Mouse (Mus musculus) midbrain, embryonic 16.5 days (tissue): ENCODE results near the gene Fam24a. TPM values are rescaled to one million over a fixed set of nuclear protein-coding genes. Genes with fewer than 3 reads are reported as not detected.

Source experiments
- ATAC-seq: fragments of 200-750 bp; cut with Nextera tagmentation; 2 replicates; pipeline ENCODE4 v1.8.0; 2017; ENCODE audit warnings: moderate TSS enrichment
- H3K27ac ChIP-seq: fragments of 300-500 bp; sonication (generic); 2 replicates; pipeline ENCODE4 v1.5.1; 2014; ENCODE audit warnings: mild to moderate bottlenecking, low read length, mixed read lengths
- H3K27me3 ChIP-seq: fragments of 300-500 bp; sonication (generic); 2 replicates; pipeline ENCODE4 v1.6.1; 2014; ENCODE audit warnings: low read depth, low read length, mixed read lengths; ENCODE audit not compliant: control insufficient read depth, insufficient read depth
- H3K36me3 ChIP-seq: fragments of 300-500 bp; sonication (generic); 2 replicates; pipeline ENCODE4 v1.6.1; 2014; ENCODE audit warnings: mild to moderate bottlenecking, low read length, moderate library complexity, mixed read lengths; ENCODE audit not compliant: control insufficient read depth, insufficient read depth
- H3K4me1 ChIP-seq: fragments of 300-500 bp; sonication (generic); 2 replicates; pipeline ENCODE4 v1.6.1; 2014; ENCODE audit warnings: mild to moderate bottlenecking, low read length, mixed read lengths; ENCODE audit not compliant: control insufficient read depth, insufficient read depth
- H3K4me2 ChIP-seq: fragments of 300-500 bp; sonication (generic); 2 replicates; pipeline ENCODE4 v1.6.1; 2014; ENCODE audit warnings: mild to moderate bottlenecking, low read length, mixed read lengths
- H3K4me3 ChIP-seq: fragments of 300-500 bp; sonication (generic); 2 replicates; pipeline ENCODE4 v1.5.1; 2014; ENCODE audit warnings: low read depth, mild to moderate bottlenecking, low read length, moderate library complexity, mixed read lengths
- H3K9ac ChIP-seq: fragments of 300-500 bp; sonication (generic); 2 replicates; pipeline ENCODE4 v1.6.1; 2014; ENCODE audit warnings: low read depth, low read length, mixed read lengths
- H3K9me3 ChIP-seq: fragments of 300-500 bp; sonication (generic); replicated peaks from 2 replicates; pipeline ENCODE4 v1.6.1; 2014; ENCODE audit warnings: mild to moderate bottlenecking, low read length, mixed read lengths; ENCODE audit not compliant: control insufficient read depth, poor library complexity, severe bottlenecking
- WGBS: fragments of 180-500 bp; shearing (Covaris S2); extraction: QIAGEN DNeasy Blood & Tissue Kit; methylation state at CpG from one replicate; pipeline ENCODE4 v1.1.7; 2014; 5-methylcytosine and 5-hydroxymethylcytosine counted together
- polyA plus RNA-seq: library from polyadenylated mRNA; unstranded; fragments of >200 nt; fragmentation: Nextera tagmentation; extraction: Ambion mirVana; gene quantifications from 2 replicates; pipeline ENCODE4 v1.2.1, GENCODE M21; 2015

Fam24a gene
- polyA plus RNA-seq, 1 experiment from 2014 or later = not detected

GRCm38 (mm10) chr7:131370648-131371469, 37.2 kb downstream of the Fam24a start, which contains the start of gene Pstk:
TSS of gene Pstk (plus strand) at chr7:131371141.
- 5% methylated on average over 47 of the region's 47 CpGs for WGBS
- H3K27me3 ChIP-seq = no peaks in the 10 kb centered on the region; the same call in 1 of the 2 replicates

DNA sequence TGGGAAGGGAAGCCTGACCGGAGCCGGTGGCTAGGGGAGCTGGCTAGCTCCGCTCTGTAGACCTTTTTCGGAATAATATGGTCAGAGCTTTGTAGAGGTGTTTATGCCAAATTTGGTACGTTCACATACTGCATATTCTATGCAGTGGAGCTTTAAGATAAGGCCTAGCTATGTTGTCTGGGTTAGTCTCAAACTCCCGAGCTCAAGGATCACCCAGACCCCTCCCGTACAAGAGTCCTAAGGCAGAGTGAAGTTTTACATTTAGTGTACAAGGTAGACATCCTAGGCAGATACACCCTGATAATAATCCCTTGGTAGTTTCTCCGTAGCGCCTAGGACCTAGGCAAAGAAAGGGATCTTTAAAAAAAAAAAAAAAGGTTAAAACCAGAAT, 37.8 kb downstream of the Fam24a start:
- no peaks in the 10 kb centered on the region; the same call in 1 of the 2 replicates for H3K27me3 ChIP-seq
- H3K4me1 ChIP-seq = peaks cover 10% of the 10 kb centered on the region
- H3K36me3 ChIP-seq = no peaks in the 10 kb centered on the region
- 8% methylated on average over 9 of the region's 9 CpGs for WGBS
- peak overlapping the region; percentile 75 for H3K4me2 ChIP-seq
- peak overlapping the region; percentile 91 for H3K27ac ChIP-seq
- H3K9me3 ChIP-seq = no peaks in the 10 kb centered on the region
- H3K4me3 ChIP-seq = peak overlapping the region; percentile 89
- peak overlapping the region; percentile 95 for H3K9ac ChIP-seq
- ATAC-seq = no peak; the same call in 1 of the 2 replicates

More at GRCm38 (mm10) chr7:131370648-131371469, 37.2 kb downstream of the Fam24a start, which contains the start of gene Pstk:
- Histone ChIP-seq H3K9me3 (no peaks in the 10 kb centered on the region), H3K4me3 (peak within 1 kb of the TSS; percentile 89), H3K4me2 (peak within 1 kb of the TSS; percentile 75), H3K9ac (peak within 1 kb of the TSS; percentile 95), H3K27ac (peak within 1 kb of the TSS; percentile 91), H3K4me1 (peaks cover 10% of the 10 kb centered on the region), H3K36me3 (no peaks in the 10 kb centered on the region)
- ATAC-seq = peak; percentile 96

DNA sequence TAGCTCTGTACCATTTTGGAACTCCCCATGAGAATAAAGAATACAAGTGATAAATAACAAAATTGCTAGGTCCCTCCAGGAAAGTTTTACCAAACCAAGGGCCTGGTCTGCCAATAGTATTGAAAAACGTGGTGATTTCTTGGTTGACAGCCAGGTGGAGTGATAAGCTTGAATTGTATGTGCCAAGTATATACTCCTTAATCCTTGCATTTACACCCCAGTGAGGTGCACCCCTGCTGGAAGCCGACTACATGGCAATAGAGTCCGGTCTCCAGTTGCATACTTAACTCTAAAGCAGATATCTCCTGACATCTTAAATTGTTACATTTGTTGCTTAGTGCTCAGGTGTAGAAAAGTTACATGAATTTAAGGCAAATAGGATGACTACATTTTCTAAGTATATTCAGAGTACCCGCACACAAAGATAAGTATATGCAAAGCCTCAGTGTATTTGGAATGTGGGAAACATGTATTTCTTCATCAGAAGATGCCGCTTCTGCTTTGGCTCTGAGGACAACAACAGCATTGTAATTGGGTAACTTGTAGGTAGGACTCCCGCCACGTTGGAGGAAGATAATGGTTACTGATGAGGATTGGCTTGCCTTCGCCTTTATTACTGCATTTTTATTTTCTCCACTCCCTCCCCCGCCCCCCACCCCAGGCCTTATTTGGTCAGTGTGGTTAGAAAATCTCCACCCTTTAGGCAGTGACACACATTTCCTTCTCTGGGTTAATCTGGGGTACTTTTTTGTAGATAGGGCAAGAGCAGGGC, 38.4 kb downstream of the Fam24a start:
- H3K27ac ChIP-seq = no peak overlapping the region

More for the DNA sequence above, 38.4 kb downstream of the Fam24a start:
- WGBS = 77% methylated on average over 9 of the region's 9 CpGs
- Histone ChIP-seq H3K4me1 (peaks cover 10% of the 10 kb centered on the region), H3K9ac (peak overlapping the region; percentile 95), H3K4me3 (peak overlapping the region; percentile 89), H3K4me2 (peak overlapping the region; percentile 75), H3K36me3 (no peaks in the 10 kb centered on the region), H3K9me3 (no peaks in the 10 kb centered on the region), H3K27me3 (no peaks in the 10 kb centered on the region; the same call in 1 of the 2 replicates)
- no peak for ATAC-seq

Other genes with a start within 250 kb of the Fam24a start
- not detected in 2 replicates for gene 4933402N03Rik, start 187.6 kb upstream of the Fam24a start, polyA plus RNA-seq
- gene 5430419D17Rik, start 159.5 kb upstream of the Fam24a start, polyA plus RNA-seq = not detected in 2 replicates
- gene Cuzd1, start 11.6 kb upstream of the Fam24a start, polyA plus RNA-seq = not detected in 2 replicates
- not detected in 2 replicates for gene Fam24b, start 4.3 kb upstream of the Fam24a start, polyA plus RNA-seq
- gene 2310057M21Rik, start 28.9 kb downstream of the Fam24a start, polyA plus RNA-seq = 29.9 and 32.4 TPM in 2 replicates
- 48.6 and 49.2 TPM in 2 replicates for gene Pstk, start 37.3 kb downstream of the Fam24a start, polyA plus RNA-seq
- gene Ikzf5, start 76.7 kb downstream of the Fam24a start, polyA plus RNA-seq = 12.6 and 15.0 TPM in 2 replicates
- 115 and 121 TPM in 2 replicates for gene Acadsb, start 76.7 kb downstream of the Fam24a start, polyA plus RNA-seq
- 0.20 and 0.85 TPM in 2 replicates for gene Hmx3, start 209.0 kb downstream of the Fam24a start, polyA plus RNA-seq
- 0.57 and 1.7 TPM in 2 replicates for gene Hmx2, start 214.9 kb downstream of the Fam24a start, polyA plus RNA-seq
- 146 and 160 TPM in 2 replicates for gene Bub3, start 226.4 kb downstream of the Fam24a start, polyA plus RNA-seq